Comparison of ENCODE assay signal across 8 mouse cellular contexts in genomic region chr17:56584257-56585130, GRCm38 (mm10). TPM values are rescaled to one million over a fixed set of nuclear protein-coding genes. Genes with fewer than 3 reads are reported as not detected.
DNase-seq lines count a peak whose midpoint lies in the region; ATAC-seq lines count a peak whose summit lies in the region.

Safb2 (minus strand) TSS chr17:56584585.
Safb (plus strand) TSS chr17:56584825.

- H3K27me3 ChIP-seq in heart, embryonic 13.5 days (replicated peaks): no peaks in the 10 kb centered on the region
- no peaks in the 10 kb centered on the region for H3K27me3 ChIP-seq in liver, embryonic 12.5 days (replicated peaks)
- no peaks in the 10 kb centered on the region for H3K27me3 ChIP-seq in stomach, embryonic 15.5 days (replicated peaks)

- WGBS in heart, embryonic 13.5 days: under 1% methylated on average over 87 of the region's 101 CpGs
- WGBS in liver, embryonic 12.5 days (ENCODE audit: insufficient replicate concordance): under 1% methylated on average over 95 of the region's 101 CpGs
- under 1% methylated on average over 88 of the region's 101 CpGs for WGBS in stomach, embryonic 15.5 days

- H3K27ac ChIP-seq in brown adipose tissue, adult 24 weeks (replicated peaks; ENCODE audit: low read depth, low read length): peak within 1 kb of the TSS; percentile 91
- peak within 1 kb of the TSS; percentile 97 for H3K27ac ChIP-seq in heart, embryonic 13.5 days (replicated peaks)
- peak within 1 kb of the TSS; percentile 97 for H3K27ac ChIP-seq in liver, embryonic 12.5 days
- H3K27ac ChIP-seq in stomach, embryonic 15.5 days: peak within 1 kb of the TSS; percentile 97

- peak within 1 kb of the TSS; percentile 90 for H3K4me3 ChIP-seq in brown adipose tissue, adult 24 weeks (ENCODE audit: insufficient read depth, low read depth, low read length)
- peak within 1 kb of the TSS; percentile 94 for H3K4me3 ChIP-seq in heart, embryonic 13.5 days
- peak within 1 kb of the TSS; percentile 95 for H3K4me3 ChIP-seq in liver, embryonic 12.5 days
- peak within 1 kb of the TSS; percentile 88 for H3K4me3 ChIP-seq in stomach, embryonic 15.5 days (replicated peaks)

- peak; percentile 100 for DNase-seq in CD4-positive, CD25-positive, alpha-beta regulatory T cell, adult 2 months (ENCODE audit: low read depth, low spot score)
- DNase-seq in fat pad, adult 2 months (ENCODE audit: extremely low read depth, low read depth, low spot score): peak; percentile 59
- peak; percentile 99 for DNase-seq in kidney, postnatal 10 days
- peak; percentile 99 to 100 for DNase-seq in natural killer cell, adult 2 months (ENCODE audit: low spot score in 2 of 2)

- peak within 1 kb of the TSS; percentile 93 for H3K4me2 ChIP-seq in heart, embryonic 13.5 days
- peak within 1 kb of the TSS; percentile 93 for H3K4me2 ChIP-seq in liver, embryonic 12.5 days
- H3K4me2 ChIP-seq in stomach, embryonic 15.5 days: peak within 1 kb of the TSS; percentile 78

- H3K4me1 ChIP-seq in brown adipose tissue, adult 24 weeks (ENCODE audit: control insufficient read depth, insufficient read depth, insufficient read length, low read length): peaks cover 16% of the 10 kb centered on the region
- H3K4me1 ChIP-seq in heart, embryonic 13.5 days: peaks cover 61% of the 10 kb centered on the region
- peaks cover 57% of the 10 kb centered on the region for H3K4me1 ChIP-seq in liver, embryonic 12.5 days
- H3K4me1 ChIP-seq in stomach, embryonic 15.5 days: peaks cover 38% of the 10 kb centered on the region

- H3K36me3 ChIP-seq in heart, embryonic 13.5 days: peaks cover 71% of the 10 kb centered on the region
- H3K36me3 ChIP-seq in liver, embryonic 12.5 days: peaks cover 74% of the 10 kb centered on the region
- H3K36me3 ChIP-seq in stomach, embryonic 15.5 days: peaks cover 40% of the 10 kb centered on the region

- H3K9me3 ChIP-seq in heart, embryonic 13.5 days: no peaks in the 10 kb centered on the region
- H3K9me3 ChIP-seq in liver, embryonic 12.5 days (replicated peaks): no peaks in the 10 kb centered on the region
- no peaks in the 10 kb centered on the region for H3K9me3 ChIP-seq in stomach, embryonic 15.5 days

- peak within 1 kb of the TSS; percentile 97 for H3K9ac ChIP-seq in heart, embryonic 13.5 days
- peak within 1 kb of the TSS; percentile 96 for H3K9ac ChIP-seq in liver, embryonic 12.5 days
- peak within 1 kb of the TSS; percentile 89 for H3K9ac ChIP-seq in stomach, embryonic 15.5 days

- peak; percentile 94 for ATAC-seq in heart, embryonic 13.5 days (ENCODE audit: extremely low read depth, insufficient number of reproducible peaks, low FRiP score, low TSS enrichment)
- peak; percentile 93 for ATAC-seq in liver, embryonic 12.5 days
- ATAC-seq in stomach, embryonic 15.5 days (ENCODE audit: insufficient read depth, low FRiP score, low read depth): peak; percentile 94

RNA-seq across cellular contexts. Expression of gene Safb2, which starts in this region (rescaled TPM):
- polyA plus RNA-seq in brown adipose tissue, adult 24 weeks (2012; ENCODE audit: insufficient read depth, insufficient read length, missing spikeins): 29.9 and 46.1 TPM in 2 replicates
- 50.2 and 50.4 TPM in 2 replicates for polyA plus RNA-seq in heart, embryonic 13.5 days (2015; fragmentation: Nextera tagmentation; extraction: Ambion mirVana)
- polyA plus RNA-seq in liver, embryonic 12.5 days (2016; fragmentation: Nextera tagmentation; extraction: Ambion mirVana): 58.9 and 63.6 TPM in 2 replicates
- 77.9 and 82.7 TPM in 2 replicates for polyA plus RNA-seq in stomach, embryonic 15.5 days (2015; fragmentation: Nextera tagmentation; extraction: Ambion mirVana)

RNA-seq across cellular contexts. Expression of gene Safb, which starts in this region (rescaled TPM):
- 38.6 and 51.6 TPM in 2 replicates for polyA plus RNA-seq in brown adipose tissue, adult 24 weeks (2012; ENCODE audit: insufficient read depth, insufficient read length, missing spikeins)
- polyA plus RNA-seq in heart, embryonic 13.5 days (2015; fragmentation: Nextera tagmentation; extraction: Ambion mirVana): 66.9 and 68.1 TPM in 2 replicates
- polyA plus RNA-seq in liver, embryonic 12.5 days (2016; fragmentation: Nextera tagmentation; extraction: Ambion mirVana): 73.6 and 79.1 TPM in 2 replicates
- polyA plus RNA-seq in stomach, embryonic 15.5 days (2015; fragmentation: Nextera tagmentation; extraction: Ambion mirVana): 95.8 and 106 TPM in 2 replicates

Comparison
In these comparisons a context has a peak if more than half of its experiments do, and no peak if none do; other contexts are left out.
1. Peak in every context shown above with its lines: DNase-seq, ATAC-seq, H3K4me3 ChIP-seq and H3K27ac ChIP-seq.